16 mouse cellular contexts compared by ENCODE assay signal in genomic region chr12:112994153-112994552, GRCm38 (mm10). TPM values are rescaled to one million over a fixed set of nuclear protein-coding genes. Genes with fewer than 3 reads are reported as not detected.
A peak's percentile ranks its signal among the peaks of the same experiment; 100 is the strongest.
DNase-seq lines count a peak whose midpoint lies in the region; ATAC-seq lines count a peak whose summit lies in the region.
"Had no signal": no experiment of that assay in that cellular context is flagged by ENCODE, and none has a peak within 500 bp of the region (broad histone marks: within the 10 kb centered on the region; RNA-seq: fewer than 3 reads in every experiment).

No protein-coding gene starts in this region.

- H3K36me3 ChIP-seq in kidney, embryonic 14.5 days (ENCODE audit: control insufficient read depth, insufficient read depth, low read length): peaks cover 26% of the 10 kb centered on the region; the same call in 1 of the 2 replicates

- no peak overlapping the region for H3K4me2 ChIP-seq in kidney, embryonic 14.5 days (replicated peaks; ENCODE audit: low read depth, low read length)
- H3K4me2 ChIP-seq: embryonic facial prominence, embryonic 13.5 days; forebrain, embryonic 12.5 days; hindbrain, embryonic 14.5 days; stomach, embryonic 15.5 days had no signal

- H3K27ac ChIP-seq in kidney, embryonic 14.5 days (ENCODE audit: low read depth, low read length): no peak overlapping the region
- H3K27ac ChIP-seq: embryonic facial prominence, embryonic 13.5 days; forebrain, embryonic 12.5 days; heart, embryonic 10.5 days; hindbrain, embryonic 14.5 days; stomach, embryonic 15.5 days had no signal

- no peaks in the 10 kb centered on the region for H3K27me3 ChIP-seq in kidney, embryonic 14.5 days (ENCODE audit: control insufficient read depth, insufficient read depth, low read length)
- H3K27me3 ChIP-seq: embryonic facial prominence, embryonic 13.5 days; forebrain, embryonic 12.5 days; Patski; stomach, embryonic 15.5 days had no signal

- H3K4me3 ChIP-seq in kidney, embryonic 14.5 days (ENCODE audit: low read length): no peak overlapping the region
- H3K4me3 ChIP-seq: embryonic facial prominence, embryonic 13.5 days; forebrain, embryonic 12.5 days; heart, embryonic 10.5 days; stomach, embryonic 15.5 days had no signal

- H3K9ac ChIP-seq in kidney, embryonic 14.5 days (ENCODE audit: low read depth, low read length): no peak overlapping the region
- H3K9ac ChIP-seq: embryonic facial prominence, embryonic 13.5 days; forebrain, embryonic 12.5 days; hindbrain, embryonic 14.5 days; stomach, embryonic 15.5 days had no signal

- ATAC-seq in kidney, embryonic 14.5 days (ENCODE audit: low FRiP score, low TSS enrichment): 0 out of 2 replicates have a peak, but pooled peaks have one; percentile 13
- ATAC-seq in granulocyte monocyte progenitor cell, adult 5-6 weeks (replicated peaks; ENCODE audit: poor library complexity, severe bottlenecking): peak; percentile 81
- ATAC-seq in megakaryocyte progenitor cell, adult 5-6 weeks (replicated peaks; ENCODE audit: poor library complexity): peak; percentile 73
- ATAC-seq: Patski had no signal

- DNase-seq in kidney, adult 9 months: no peak
- DNase-seq in thymus, postnatal 36 days: peak; percentile 67 to 86
- no peak for DNase-seq in gastrocnemius, adult 18-20 months (ENCODE audit: low spot score)
- no peak for DNase-seq in right cerebral cortex, postnatal 36 days (ENCODE audit: low spot score in 2 of 2)
- no peak for DNase-seq in adipocyte (ENCODE audit: low spot score)
- DNase-seq: adrenal gland, adult 8-10 months; right cerebral cortex, postnatal 25 days had no signal

- WGBS in kidney, embryonic 14.5 days: 57% methylated on average over 4 of the region's 4 CpGs

- H3K9me3 ChIP-seq in kidney, embryonic 14.5 days (ENCODE audit: control insufficient read depth, low read length): no peaks in the 10 kb centered on the region
- H3K9me3 ChIP-seq: embryonic facial prominence, embryonic 13.5 days; forebrain, embryonic 12.5 days; heart, embryonic 10.5 days; stomach, embryonic 15.5 days had no signal

- H3K4me1 ChIP-seq in kidney, embryonic 14.5 days (ENCODE audit: control insufficient read depth, insufficient read depth, low read length): peaks cover 10% of the 10 kb centered on the region

RNA-seq across cellular contexts. Expression of gene Brf1, which starts 6.4 kb away (rescaled TPM):
- polyA plus RNA-seq in kidney, embryonic 14.5 days (2014; fragmentation: Nextera tagmentation; extraction: Ambion mirVana): 38.2 and 75.6 TPM in 2 replicates
- 38.7 and 42.6 TPM in 2 replicates for total RNA-seq in granulocyte monocyte progenitor cell, adult 5-6 weeks (2014; fragmentation: Nextera tagmentation)
- 28.1 and 41.3 TPM in 2 replicates for total RNA-seq in granulocyte monocyte progenitor cell, adult 5-6 weeks (2017)
- total RNA-seq in megakaryocyte progenitor cell, adult 5-6 weeks (2015): 24.0 and 29.3 TPM in 2 replicates
- 27.2 and 39.0 TPM in 2 replicates for total RNA-seq in megakaryocyte progenitor cell, adult 5-6 weeks (2017)
- total RNA-seq in gastrocnemius, adult 18-20 months (2021): 10 to 100 TPM; 17.8 to 18.5 TPM

RNA-seq across cellular contexts. Expression of gene Btbd6, which starts 17.9 kb away (rescaled TPM):
- polyA plus RNA-seq in kidney, embryonic 14.5 days (2014; fragmentation: Nextera tagmentation; extraction: Ambion mirVana): 22.3 and 23.1 TPM in 2 replicates
- total RNA-seq in granulocyte monocyte progenitor cell, adult 5-6 weeks (2014; fragmentation: Nextera tagmentation): 2.4 and 10.5 TPM in 2 replicates
- total RNA-seq in granulocyte monocyte progenitor cell, adult 5-6 weeks (2017): 3.3 and 6.8 TPM in 2 replicates
- total RNA-seq in megakaryocyte progenitor cell, adult 5-6 weeks (2015): 7.7 and 9.5 TPM in 2 replicates
- total RNA-seq in megakaryocyte progenitor cell, adult 5-6 weeks (2017): 5.2 and 6.4 TPM in 2 replicates
- 10 to 100 TPM; 19.6 to 20.4 TPM for total RNA-seq in gastrocnemius, adult 18-20 months (2021)

RNA-seq across cellular contexts. Expression of gene Pacs2, which starts 20.2 kb away (rescaled TPM):
- polyA plus RNA-seq in kidney, embryonic 14.5 days (2014; fragmentation: Nextera tagmentation; extraction: Ambion mirVana): 12.6 and 14.6 TPM in 2 replicates
- 23.7 and 28.5 TPM in 2 replicates for total RNA-seq in granulocyte monocyte progenitor cell, adult 5-6 weeks (2014; fragmentation: Nextera tagmentation)
- 6.9 and 8.8 TPM in 2 replicates for total RNA-seq in granulocyte monocyte progenitor cell, adult 5-6 weeks (2017)
- 16.2 and 16.8 TPM in 2 replicates for total RNA-seq in megakaryocyte progenitor cell, adult 5-6 weeks (2015)
- total RNA-seq in megakaryocyte progenitor cell, adult 5-6 weeks (2017): 9.2 and 10.0 TPM in 2 replicates
- total RNA-seq in gastrocnemius, adult 18-20 months (2021): 10 to 100 TPM; 33.7 to 35.0 TPM

RNA-seq across cellular contexts. Expression of gene Nudt14, which starts 52.2 kb away (rescaled TPM):
- polyA plus RNA-seq in kidney, embryonic 14.5 days (2014; fragmentation: Nextera tagmentation; extraction: Ambion mirVana): 101 and 102 TPM in 2 replicates
- total RNA-seq in granulocyte monocyte progenitor cell, adult 5-6 weeks (2014; fragmentation: Nextera tagmentation): 15.9 and 33.3 TPM in 2 replicates
- total RNA-seq in granulocyte monocyte progenitor cell, adult 5-6 weeks (2017): 16.6 and 25.4 TPM in 2 replicates
- total RNA-seq in megakaryocyte progenitor cell, adult 5-6 weeks (2015): 12.6 and 13.4 TPM in 2 replicates
- total RNA-seq in megakaryocyte progenitor cell, adult 5-6 weeks (2017): 14.8 TPM in 2 replicates
- total RNA-seq in gastrocnemius, adult 18-20 months (2021): 1 to 10 TPM; 6.5 to 7.6 TPM

Comparison
In these comparisons a context has a peak if more than half of its experiments do, and no peak if none do; other contexts are left out.
1. ATAC-seq: peak in every context shown above with its lines; median percentile 81 in granulocyte monocyte progenitor cell, adult 5-6 weeks; 73 in megakaryocyte progenitor cell, adult 5-6 weeks; 13 in kidney, embryonic 14.5 days.
2. DNase-seq: peak in thymus, postnatal 36 days (2 of 2); none in kidney, adult 9 months (single experiment), gastrocnemius, adult 18-20 months (single experiment), right cerebral cortex, postnatal 36 days (0 of 2) and adipocyte (single experiment).